Mouse (Mus musculus) neural tube, embryonic 14.5 days (tissue): ENCODE measurements at regions not wholly inside any gene's neighbourhood (a gene's known extent, or its start where the extent isn't known, plus 50 kb on each side); places are given as distances from the start of the nearest gene placed in this dataset.

Experiments
- ATAC-seq: fragments of 200-750 bp; cut with Nextera tagmentation; 2 replicates; pipeline ENCODE4 v1.8.0; 2017; ENCODE audit warnings: low read depth, mild to moderate bottlenecking, moderate TSS enrichment, moderate library complexity
- H3K27ac ChIP-seq: fragments of 300-500 bp; sonication (generic); 2 replicates; pipeline ENCODE4 v1.5.1; 2014; ENCODE audit warnings: low read depth, mild to moderate bottlenecking, control low read depth, low read length, moderate library complexity, mixed read lengths
- H3K27me3 ChIP-seq: fragments of 300-500 bp; sonication (generic); 2 replicates; pipeline ENCODE4 v1.6.1; 2014; ENCODE audit warnings: low read length; ENCODE audit not compliant: control insufficient read depth, insufficient read depth
- H3K36me3 ChIP-seq: fragments of 300-500 bp; sonication (generic); 2 replicates; pipeline ENCODE4 v1.6.1; 2014; ENCODE audit warnings: low read length, mixed read lengths; ENCODE audit not compliant: control insufficient read depth, insufficient read depth
- H3K4me1 ChIP-seq: fragments of 300-500 bp; sonication (generic); 2 replicates; pipeline ENCODE4 v1.6.1; 2014; ENCODE audit warnings: low read length; ENCODE audit not compliant: control insufficient read depth, insufficient read depth
- H3K4me2 ChIP-seq: fragments of 300-500 bp; sonication (generic); 2 replicates; pipeline ENCODE4 v1.6.1; 2014; ENCODE audit warnings: mild to moderate bottlenecking, low read depth, low read length, control low read depth
- H3K4me3 ChIP-seq: fragments of 300-500 bp; sonication (generic); 2 replicates; pipeline ENCODE4 v1.5.1; 2014; ENCODE audit warnings: low read depth, low read length, control low read depth, mixed read lengths
- H3K9ac ChIP-seq: fragments of 300-500 bp; sonication (generic); replicated peaks from 2 replicates; pipeline ENCODE4 v1.6.1; 2014; ENCODE audit warnings: low read depth, mild to moderate bottlenecking, control low read depth, low read length, mixed read lengths
- H3K9me3 ChIP-seq: fragments of 300-500 bp; sonication (generic); 2 replicates; pipeline ENCODE4 v1.6.1; 2016; ENCODE audit warnings: low read length; ENCODE audit not compliant: control insufficient read depth
- WGBS: fragments of 180-500 bp; shearing (Covaris S2); extraction: QIAGEN DNeasy Blood & Tissue Kit; methylation state at CpG from one replicate; pipeline ENCODE4 v1.1.7; 2014; 5-methylcytosine and 5-hydroxymethylcytosine counted together

DNA sequence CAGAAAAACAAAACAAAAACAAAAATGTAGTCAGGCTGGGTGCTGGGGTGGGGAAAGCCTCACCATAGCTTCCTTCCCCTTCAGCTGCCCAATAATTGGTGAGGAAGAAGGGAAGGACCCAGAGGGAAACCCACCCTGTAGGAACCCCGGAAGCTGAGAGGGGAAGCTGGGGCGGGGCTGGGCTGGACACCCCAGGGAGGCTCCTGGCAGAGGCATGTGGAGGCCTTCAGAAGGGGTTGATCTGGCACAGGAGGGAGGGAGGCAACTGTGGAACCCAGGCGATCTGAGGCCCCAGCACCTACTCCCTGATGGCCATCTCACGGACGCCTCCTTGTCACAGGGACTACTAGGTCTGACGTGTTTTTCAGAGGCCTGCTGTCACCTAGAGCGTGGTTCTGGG lies 71.1 kb upstream of the Hes1 start:
- Histone ChIP-seq H3K27ac (no peak overlapping the region), H3K4me2 (no peak overlapping the region), H3K4me1 (no peaks in the 10 kb centered on the region), H3K27me3 (no peaks in the 10 kb centered on the region), H3K4me3 (no peak overlapping the region), H3K9ac (no peak overlapping the region), H3K9me3 (no peaks in the 10 kb centered on the region), H3K36me3 (no peaks in the 10 kb centered on the region)
- no peak for ATAC-seq
- WGBS, result 74% methylated on average over 7 of the region's 7 CpGs

- H3K9me3 ChIP-seq, result no peaks in the 10 kb centered on the region
- no peak overlapping the region for H3K9ac ChIP-seq
- H3K4me2 ChIP-seq, result no peak overlapping the region
- no peak overlapping the region for H3K27ac ChIP-seq
- ATAC-seq, result no peak; the same call in 1 of the 2 replicates
- 25% methylated on average over 6 of the region's 6 CpGs for WGBS
- H3K4me1 ChIP-seq, result no peaks in the 10 kb centered on the region
- no peak overlapping the region for H3K4me3 ChIP-seq
- no peaks in the 10 kb centered on the region for H3K36me3 ChIP-seq
- H3K27me3 ChIP-seq, result no peaks in the 10 kb centered on the region
Observed at GRCm38 (mm10) chr16:29993535-29993934, 70.6 kb upstream of the Hes1 start.

- Histone ChIP-seq H3K27me3 (no peaks in the 10 kb centered on the region), H3K36me3 (no peaks in the 10 kb centered on the region), H3K9ac (no peak overlapping the region), H3K4me1 (no peaks in the 10 kb centered on the region), H3K27ac (no peak overlapping the region), H3K9me3 (no peaks in the 10 kb centered on the region), H3K4me3 (no peak overlapping the region), H3K4me2 (no peak overlapping the region)
- ATAC-seq, result no peak
- WGBS, result 40% methylated on average over 12 of the region's 12 CpGs
Observed at GRCm38 (mm10) chr16:29996139-29997069, 67.8 kb upstream of the Hes1 start.

DNA sequence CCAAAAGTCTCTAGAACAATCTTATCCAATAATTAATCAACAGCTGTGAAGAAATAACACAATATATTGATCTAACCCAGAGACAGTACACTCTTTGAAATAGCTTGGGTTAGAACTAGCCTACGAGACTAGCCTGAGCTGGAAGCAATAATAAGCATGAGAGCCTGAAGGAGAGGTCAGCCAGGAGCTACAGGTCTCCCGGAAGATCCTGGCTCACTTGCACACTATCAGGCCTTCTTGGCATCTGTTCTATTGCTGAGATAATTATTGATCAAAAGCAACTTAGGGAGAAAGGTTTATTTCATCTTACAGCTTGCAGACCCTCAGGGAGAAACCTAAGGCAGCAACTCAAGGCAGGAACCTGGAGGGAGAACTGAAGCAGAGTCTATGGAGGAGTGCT lies 64.0 kb upstream of the Hes1 start:
- no peaks in the 10 kb centered on the region for H3K9me3 ChIP-seq
- H3K36me3 ChIP-seq, result no peaks in the 10 kb centered on the region
- H3K4me3 ChIP-seq, result no peak overlapping the region
- ATAC-seq, result no peak
- H3K27ac ChIP-seq, result no peak overlapping the region
- H3K9ac ChIP-seq, result no peak overlapping the region
- no peaks in the 10 kb centered on the region for H3K27me3 ChIP-seq
- H3K4me1 ChIP-seq, result no peaks in the 10 kb centered on the region
- H3K4me2 ChIP-seq, result no peak overlapping the region
- WGBS, result 90% methylated on average over 2 of the region's 2 CpGs

GRCm38 (mm10) chr16:30005124-30005523 lies 59.1 kb upstream of the Hes1 start:
- Histone ChIP-seq H3K27me3 (peaks cover 9% of the 10 kb centered on the region; the same call in 1 of the 2 replicates), H3K9ac (no peak overlapping the region), H3K9me3 (no peaks in the 10 kb centered on the region), H3K27ac (no peak overlapping the region), H3K4me1 (peaks cover 6% of the 10 kb centered on the region; the same call in 1 of the 2 replicates), H3K36me3 (no peaks in the 10 kb centered on the region), H3K4me2 (no peak overlapping the region), H3K4me3 (no peak overlapping the region)
- 67% methylated on average over 3 of the region's 3 CpGs for WGBS
- ATAC-seq, result no peak

GRCm38 (mm10) chr16:30006826-30007225 lies 57.4 kb upstream of the Hes1 start:
- Histone ChIP-seq H3K9me3 (no peaks in the 10 kb centered on the region), H3K4me2 (no peak overlapping the region), H3K27ac (no peak overlapping the region), H3K9ac (no peak overlapping the region), H3K27me3 (peaks cover 9% of the 10 kb centered on the region; the same call in 1 of the 2 replicates), H3K4me1 (peaks cover 6% of the 10 kb centered on the region; the same call in 1 of the 2 replicates), H3K4me3 (no peak overlapping the region), H3K36me3 (no peaks in the 10 kb centered on the region)
- WGBS, result 69% methylated on average over 4 of the region's 4 CpGs
- no peak for ATAC-seq

- under 1% methylated on average over 56 of the region's 62 CpGs for WGBS
- peaks cover 6% of the 10 kb centered on the region; the same call in 1 of the 2 replicates for H3K4me1 ChIP-seq
Observed at GRCm38 (mm10) chr16:30008451-30009357, 55.5 kb upstream of the Hes1 start.

DNA sequence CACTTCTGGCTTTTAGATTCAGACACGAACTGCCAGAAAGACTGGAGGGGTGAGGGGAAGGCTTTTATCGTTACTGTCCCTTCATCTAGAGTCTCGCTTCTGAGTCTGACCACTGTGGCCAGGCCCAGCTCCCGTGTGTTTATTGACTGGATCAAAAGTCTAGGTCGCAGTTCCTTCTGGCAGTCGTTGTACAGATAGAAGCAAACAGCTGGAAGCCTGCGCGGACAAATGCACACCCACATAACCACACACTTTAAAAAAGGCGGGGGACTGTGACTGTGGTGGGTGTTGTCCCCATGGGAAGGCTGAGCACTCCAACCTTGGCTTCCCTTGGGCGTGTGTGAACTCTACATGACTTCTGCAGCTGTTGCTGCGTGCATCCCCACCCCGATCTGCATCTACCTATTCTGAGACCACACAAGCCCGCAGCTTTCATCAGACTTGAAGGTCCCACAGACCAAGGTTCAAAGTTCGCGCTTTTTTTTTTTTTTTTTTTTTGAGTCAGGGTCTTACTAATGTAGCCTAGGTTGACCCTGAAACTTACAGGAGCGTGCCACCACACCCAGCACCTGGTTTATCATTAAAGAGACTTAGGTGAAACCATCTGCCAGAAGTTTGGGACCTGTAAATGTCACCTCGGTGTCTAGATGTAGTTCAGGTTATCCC lies 54.5 kb upstream of the Hes1 start:
- Histone ChIP-seq H3K4me3 (peak overlapping the region; percentile 44; the same call in 1 of the 2 replicates), H3K4me2 (peak overlapping the region; percentile 78), H3K27me3 (peaks cover 9% of the 10 kb centered on the region; the same call in 1 of the 2 replicates), H3K4me1 (peaks cover 6% of the 10 kb centered on the region; the same call in 1 of the 2 replicates), H3K36me3 (no peaks in the 10 kb centered on the region), H3K9ac (no peak overlapping the region), H3K9me3 (no peaks in the 10 kb centered on the region), H3K27ac (no peak overlapping the region)
- 0 out of 2 replicates have a peak, but pooled peaks have one; percentile 1 for ATAC-seq
- WGBS, result 18% methylated on average over 17 of the region's 17 CpGs

More at GRCm38 (mm10) chr16:30008451-30009357, 55.5 kb upstream of the Hes1 start:
- peak overlapping the region; percentile 58 for H3K9ac ChIP-seq
- no peak overlapping the region; the same call in 1 of the 2 replicates for H3K27ac ChIP-seq
- H3K36me3 ChIP-seq, result no peaks in the 10 kb centered on the region
- no peaks in the 10 kb centered on the region for H3K9me3 ChIP-seq
- ATAC-seq, result peak; percentile 96
- peak overlapping the region; percentile 44 for H3K4me3 ChIP-seq
- H3K4me2 ChIP-seq, result peak overlapping the region; percentile 78
- peaks cover 9% of the 10 kb centered on the region; the same call in 1 of the 2 replicates for H3K27me3 ChIP-seq
